In genomic region chr19:45660503-45660790, GRCm38 (mm10) we compare ENCODE assay signal across 8 mouse cellular contexts. TPM values are rescaled to one million over a fixed set of nuclear protein-coding genes. Genes with fewer than 3 reads are reported as not detected.
DNase-seq lines count a peak whose midpoint lies in the region; ATAC-seq and TF ChIP-seq lines count a peak whose summit lies in the region.

No protein-coding gene starts in this region.

- no peak for DNase-seq in kidney, postnatal 14 days
- no peak for DNase-seq in embryonic facial prominence, embryonic 10.5 days (ENCODE audit: low spot score)
- DNase-seq in monocyte, adult 2 months (ENCODE audit: low read depth in 1 of 2, low spot score in 2 of 2): peak; percentile 19 to 44
- no peak for DNase-seq in frontal cortex, adult 2 months (ENCODE audit: extremely low spot score in 1 of 2, low spot score in 1 of 2)
- no peak for DNase-seq in right cerebral cortex, postnatal 14 days

- H3K4me1 ChIP-seq in kidney, embryonic 15.5 days: peaks cover 36% of the 10 kb centered on the region
- peaks cover 20% of the 10 kb centered on the region for H3K4me1 ChIP-seq in E14TG2a.4 (replicated peaks; ENCODE audit: low read depth, low read length)
- H3K4me1 ChIP-seq in embryonic facial prominence, embryonic 10.5 days: peaks cover 46% of the 10 kb centered on the region
- H3K4me1 ChIP-seq in intestine, embryonic 16.5 days (ENCODE audit: control insufficient read depth, insufficient read depth, low read length): peaks cover 22% of the 10 kb centered on the region

- H3K27me3 ChIP-seq in kidney, embryonic 15.5 days: no peaks in the 10 kb centered on the region
- peaks cover 16% of the 10 kb centered on the region for H3K27me3 ChIP-seq in E14TG2a.4 (ENCODE audit: insufficient read depth, low read length)
- 0 out of 2 replicates have a peak, but pooled peaks cover 4% of the 10 kb centered on the region for H3K27me3 ChIP-seq in embryonic facial prominence, embryonic 10.5 days (replicated peaks; ENCODE audit: low read depth, poor library complexity, severe bottlenecking)
- no peaks in the 10 kb centered on the region for H3K27me3 ChIP-seq in intestine, embryonic 16.5 days (replicated peaks; ENCODE audit: control insufficient read depth, insufficient read depth, low read length)

- peak overlapping the region; percentile 97 for H3K27ac ChIP-seq in kidney, embryonic 15.5 days
- H3K27ac ChIP-seq in embryonic facial prominence, embryonic 10.5 days (replicated peaks): peak overlapping the region; percentile 99
- peak overlapping the region; percentile 94 for H3K27ac ChIP-seq in intestine, embryonic 16.5 days (ENCODE audit: low read length)

- TF ChIP-seq CTCF in E14TG2a.4 (conservative IDR thresholded peaks at IDR 0.05; ENCODE audit: low read length): no peak

- peak overlapping the region; percentile 72 for H3K4me2 ChIP-seq in kidney, embryonic 15.5 days
- peak overlapping the region; percentile 86 for H3K4me2 ChIP-seq in intestine, embryonic 16.5 days (ENCODE audit: low read depth, low read length)

- H3K9ac ChIP-seq in kidney, embryonic 15.5 days: peak overlapping the region; percentile 98
- H3K9ac ChIP-seq in intestine, embryonic 16.5 days (ENCODE audit: low read depth, low read length): peak overlapping the region; percentile 100

- no peaks in the 10 kb centered on the region for H3K9me3 ChIP-seq in kidney, embryonic 15.5 days (replicated peaks)
- H3K9me3 ChIP-seq in E14TG2a.4 (ENCODE audit: low read length): no peaks in the 10 kb centered on the region
- H3K9me3 ChIP-seq in embryonic facial prominence, embryonic 10.5 days: no peaks in the 10 kb centered on the region
- no peaks in the 10 kb centered on the region for H3K9me3 ChIP-seq in intestine, embryonic 16.5 days (ENCODE audit: control insufficient read depth, low read length)

- ATAC-seq in kidney, embryonic 15.5 days (replicated peaks; ENCODE audit: low FRiP score): no peak; the same call in 1 of the 2 replicates
- ATAC-seq in intestine, embryonic 16.5 days: no peak

- no peaks in the 10 kb centered on the region for H3K36me3 ChIP-seq in kidney, embryonic 15.5 days
- H3K36me3 ChIP-seq in E14TG2a.4 (ENCODE audit: insufficient read depth, low read length): 0 out of 2 replicates have a peak, but pooled peaks cover 3% of the 10 kb centered on the region
- H3K36me3 ChIP-seq in embryonic facial prominence, embryonic 10.5 days (replicated peaks): no peaks in the 10 kb centered on the region
- no peaks in the 10 kb centered on the region for H3K36me3 ChIP-seq in intestine, embryonic 16.5 days (ENCODE audit: control insufficient read depth, insufficient read depth, low read length)

- peak overlapping the region; percentile 93 for H3K4me3 ChIP-seq in kidney, embryonic 15.5 days (replicated peaks)
- H3K4me3 ChIP-seq in E14TG2a.4 (replicated peaks; ENCODE audit: low read length): peak overlapping the region; percentile 82
- H3K4me3 ChIP-seq in embryonic facial prominence, embryonic 10.5 days: peak overlapping the region; percentile 91
- H3K4me3 ChIP-seq in intestine, embryonic 16.5 days (ENCODE audit: low read length): peak overlapping the region; percentile 94

- WGBS in kidney, embryonic 15.5 days: 17% methylated on average over 18 of the region's 18 CpGs
- WGBS in embryonic facial prominence, embryonic 10.5 days: 18% methylated on average over 18 of the region's 18 CpGs
- 17% methylated on average over 18 of the region's 18 CpGs for WGBS in intestine, embryonic 16.5 days

RNA-seq across cellular contexts. Expression of gene Fbxw4, which starts 0.3 kb away (rescaled TPM):
- polyA plus RNA-seq in kidney, embryonic 15.5 days (2015; fragmentation: Nextera tagmentation; extraction: Ambion mirVana): 6.3 and 6.7 TPM in 2 replicates
- polyA plus RNA-seq in embryonic facial prominence, embryonic 10.5 days (2016; fragmentation: Nextera tagmentation; extraction: Ambion mirVana): 4.2 and 4.7 TPM in 2 replicates
- polyA plus RNA-seq in intestine, embryonic 16.5 days (2015; fragmentation: Nextera tagmentation; extraction: Ambion mirVana): 2.5 and 2.8 TPM in 2 replicates
- 53.4 and 66.2 TPM in 2 replicates for polyA plus RNA-seq in frontal cortex, adult 2 months (2012; rRNA removed)

Comparison
In these comparisons a context has a peak if more than half of its experiments do, and no peak if none do; other contexts are left out.
1. DNase-seq: peak in monocyte, adult 2 months (2 of 2); none in kidney, postnatal 14 days (single experiment), embryonic facial prominence, embryonic 10.5 days (single experiment), frontal cortex, adult 2 months (0 of 2) and right cerebral cortex, postnatal 14 days (single experiment).
2. Peak in every context shown above with its lines, with median percentiles within 50 percentile points of each other: H3K27ac ChIP-seq and H3K4me3 ChIP-seq.